Comparison of ENCODE assay signal across 9 mouse cellular contexts in the genomic region with DNA sequence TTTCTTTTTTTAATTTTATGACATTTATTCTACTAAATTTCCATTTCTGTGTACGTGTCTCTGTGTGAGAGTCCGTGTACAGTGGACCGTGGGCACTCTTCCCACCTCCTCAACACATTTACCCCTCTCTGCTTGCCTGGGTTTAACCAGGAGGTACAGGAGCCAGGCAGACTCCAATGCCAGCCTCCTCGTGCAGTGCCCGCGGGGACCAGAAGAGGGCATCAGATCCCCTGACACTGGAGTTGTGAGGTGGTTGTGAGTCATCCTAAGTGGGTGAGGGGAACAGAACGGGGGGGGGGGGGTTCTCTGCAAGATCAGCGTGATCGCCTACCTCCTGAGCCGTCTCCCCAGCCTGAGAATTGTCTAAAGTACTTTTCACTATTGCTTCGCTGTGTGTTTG. TPM values are rescaled to one million over a fixed set of nuclear protein-coding genes. Genes with fewer than 3 reads are reported as not detected.
DNase-seq lines count a peak whose midpoint lies in the region; ATAC-seq and TF ChIP-seq lines count a peak whose summit lies in the region.
"Had no signal": no experiment of that assay in that cellular context is flagged by ENCODE, and none has a peak within 500 bp of the region (broad histone marks: within the 10 kb centered on the region; RNA-seq: fewer than 3 reads in every experiment).

No protein-coding gene starts in this region.

- no peak overlapping the region for H3K4me2 ChIP-seq in intestine, embryonic 14.5 days (ENCODE audit: low read length)
- no peak overlapping the region for H3K4me2 ChIP-seq in intestine, embryonic 16.5 days (ENCODE audit: low read depth, low read length)

- no peaks in the 10 kb centered on the region for H3K36me3 ChIP-seq in intestine, embryonic 14.5 days (ENCODE audit: control insufficient read depth, insufficient read depth, low read length)
- no peaks in the 10 kb centered on the region for H3K36me3 ChIP-seq in intestine, embryonic 16.5 days (ENCODE audit: control insufficient read depth, insufficient read depth, low read length)
- no peaks in the 10 kb centered on the region for H3K36me3 ChIP-seq in ES-E14 (ENCODE audit: control insufficient read depth, insufficient read depth, low read length, poor library complexity, severe bottlenecking)

- peak; percentile 74 for TF ChIP-seq CTCF in olfactory bulb, adult 2 months (IDR thresholded peaks at IDR 0.05; ENCODE audit: insufficient read depth, low read depth, low read length)

- ATAC-seq in intestine, embryonic 14.5 days (replicated peaks; ENCODE audit: low FRiP score, low TSS enrichment, low read depth), result no peak
- ATAC-seq in intestine, embryonic 16.5 days, result no peak

- peaks cover 89% of the 10 kb centered on the region for H3K27me3 ChIP-seq in intestine, embryonic 14.5 days (replicated peaks; ENCODE audit: control insufficient read depth, insufficient read depth, low read length)
- peaks cover 73% of the 10 kb centered on the region for H3K27me3 ChIP-seq in intestine, embryonic 16.5 days (replicated peaks; ENCODE audit: control insufficient read depth, insufficient read depth, low read length)

- TF ChIP-seq POLR2A in olfactory bulb, adult 2 months (IDR thresholded peaks at IDR 0.05; ENCODE audit: insufficient read depth, low read depth, low read length), result no peak

- in situ Hi-C loops in ES-E14 (cut with MboI; ENCODE audit: low sequenced_read_pairs in 2 of 2, unreplicated experiment in 2 of 2), result no loop called here

- H3K27ac ChIP-seq in intestine, embryonic 14.5 days (ENCODE audit: low read depth), result no peak overlapping the region
- H3K27ac ChIP-seq in intestine, embryonic 16.5 days (ENCODE audit: low read length), result no peak overlapping the region
- H3K27ac ChIP-seq in ES-E14 (ENCODE audit: insufficient read depth, low read depth, low read length, poor library complexity, severe bottlenecking), result no peak overlapping the region
- H3K27ac ChIP-seq in olfactory bulb, adult 2 months (ENCODE audit: insufficient read depth, low read depth, low read length), result no peak overlapping the region

- peak; percentile 84 for DNase-seq in intestine, embryonic 14.5 days (ENCODE audit: low spot score)
- peak; percentile 40 for DNase-seq in ES-E14 (ENCODE audit: low read depth, low spot score)
- peak; percentile 38 for DNase-seq in c-Kit-positive CD71-positive TER-119-positive erythroid progenitor cells, embryonic 14.5 days (ENCODE audit: low spot score)
- peak; percentile 34 to 54 for DNase-seq in gastrocnemius, postnatal 36 days
- peak; percentile 53 for DNase-seq in left cerebral cortex, postnatal 4 days
- DNase-seq in thymus, postnatal 36 days, result peak; percentile 70 to 74

- intact Hi-C loops in gastrocnemius, postnatal 36 days (cut with DNase I), result no loop called here
- intact Hi-C loops in left cerebral cortex, postnatal 4 days (cut with DNase I), result no loop called here

- no peak overlapping the region for H3K9ac ChIP-seq in intestine, embryonic 14.5 days (ENCODE audit: low read length)
- H3K9ac ChIP-seq in intestine, embryonic 16.5 days (ENCODE audit: low read depth, low read length), result no peak overlapping the region
- no peak overlapping the region for H3K9ac ChIP-seq in ES-E14 (ENCODE audit: insufficient read depth, low read depth, low read length, poor library complexity, severe bottlenecking)

- 11% methylated on average over 11 of the region's 11 CpGs for WGBS in intestine, embryonic 14.5 days
- 14% methylated on average over 11 of the region's 11 CpGs for WGBS in intestine, embryonic 16.5 days
- 6% methylated on average over 11 of the region's 11 CpGs for WGBS in olfactory bulb, adult 2 months

- H3K4me3 ChIP-seq in intestine, embryonic 14.5 days (ENCODE audit: low read depth, low read length), result no peak overlapping the region
- H3K4me3 ChIP-seq in intestine, embryonic 16.5 days (ENCODE audit: low read length), result no peak overlapping the region
- no peak overlapping the region for H3K4me3 ChIP-seq in ES-E14 (ENCODE audit: insufficient read depth in 1 of 2, low read depth in 1 of 2, low read length in 2 of 2, poor library complexity in 1 of 2, severe bottlenecking in 1 of 2)
- H3K4me3 ChIP-seq in olfactory bulb, adult 2 months (ENCODE audit: insufficient read depth, low read depth, low read length), result no peak overlapping the region
- H3K4me3 ChIP-seq: erythroblast, embryonic 14.5 days had no signal

- H3K4me1 ChIP-seq in intestine, embryonic 14.5 days (replicated peaks; ENCODE audit: control insufficient read depth, insufficient read depth, low read length), result 0 out of 2 replicates have a peak, but pooled peaks cover 5% of the 10 kb centered on the region
- H3K4me1 ChIP-seq in intestine, embryonic 16.5 days (ENCODE audit: control insufficient read depth, insufficient read depth, low read length), result peaks cover 22% of the 10 kb centered on the region; the same call in 1 of the 2 replicates
- peaks cover 0 to 10% of the 10 kb centered on the region in 2 experiments; a peak in 2 of 4 replicates for H3K4me1 ChIP-seq in ES-E14 (ENCODE audit: control insufficient read depth in 2 of 2, insufficient read depth in 2 of 2, low read length in 2 of 2, poor library complexity in 1 of 2)
- H3K4me1 ChIP-seq in olfactory bulb, adult 2 months (ENCODE audit: control insufficient read depth, insufficient read depth, low read length), result peaks cover 22% of the 10 kb centered on the region

- H3K9me3 ChIP-seq in intestine, embryonic 14.5 days (ENCODE audit: control insufficient read depth, low read length), result no peaks in the 10 kb centered on the region
- H3K9me3 ChIP-seq in intestine, embryonic 16.5 days (ENCODE audit: control insufficient read depth, low read length), result no peaks in the 10 kb centered on the region
- H3K9me3 ChIP-seq in ES-E14 (ENCODE audit: control insufficient read depth, insufficient read depth, low read depth, low read length), result no peaks in the 10 kb centered on the region

TF ChIP-seq in ES-E14, 5 proteins besides CTCF, POLR2A, EP300 and RAD21:
- TF ChIP-seq CHD2 (IDR thresholded peaks at IDR 0.05; ENCODE audit: low read depth, low read length) (no peak), MAFK (IDR thresholded peaks at IDR 0.05; ENCODE audit: insufficient read depth, low read depth, low read length) (no peak), HCFC1 (IDR thresholded peaks at IDR 0.05; ENCODE audit: borderline replicate concordance, insufficient read depth, low read length) (no peak), ZNF384 (IDR thresholded peaks at IDR 0.05; ENCODE audit: low read depth, low read length) (no peak), ZC3H11A (IDR thresholded peaks at IDR 0.05; ENCODE audit: borderline replicate concordance, low read depth, low read length) (0 out of 2 replicates have a peak, but pooled peaks have one; percentile 23)

RNA-seq across cellular contexts. Expression of a gene that starts 2.2 kb away (rescaled TPM):
- polyA plus RNA-seq in intestine, embryonic 14.5 days (2014; fragmentation: Nextera tagmentation; extraction: Ambion mirVana), result not detected in 2 replicates
- not detected in 2 replicates for polyA plus RNA-seq in intestine, embryonic 16.5 days (2015; fragmentation: Nextera tagmentation; extraction: Ambion mirVana)
- total RNA-seq in ES-E14 (2012; rRNA removed), result 0.45 TPM in 1 of 2 replicates, not detected in the other
- not detected for total RNA-seq in gastrocnemius, postnatal 36 days (2021)
- total RNA-seq in left cerebral cortex, postnatal 4 days (2021), result 1 to 10 TPM in 1 of 2 experiments, under 1 TPM in 1; 0.88 to 1.0 TPM
- not detected in 2 replicates for polyA plus RNA-seq in olfactory bulb, adult 2 months (2012; ENCODE audit: insufficient read depth, insufficient read length, low replicate concordance, missing spikeins)
- polyA plus RNA-seq: erythroblast, embryonic 14.5 days had no signal

RNA-seq across cellular contexts. Expression of a gene that starts 4.2 kb away (rescaled TPM):
- not detected in 2 replicates for polyA plus RNA-seq in intestine, embryonic 14.5 days (2014; fragmentation: Nextera tagmentation; extraction: Ambion mirVana)
- not detected in 2 replicates for polyA plus RNA-seq in intestine, embryonic 16.5 days (2015; fragmentation: Nextera tagmentation; extraction: Ambion mirVana)
- not detected in 2 replicates for total RNA-seq in ES-E14 (2012; rRNA removed)
- not detected for total RNA-seq in gastrocnemius, postnatal 36 days (2021)
- total RNA-seq in left cerebral cortex, postnatal 4 days (2021), result 10 to 100 TPM in 1 of 2 experiments, 1 to 10 TPM in 1; 2.1 to 21.1 TPM
- polyA plus RNA-seq in olfactory bulb, adult 2 months (2012; ENCODE audit: insufficient read depth, insufficient read length, low replicate concordance, missing spikeins), result not detected in 2 replicates
- polyA plus RNA-seq: erythroblast, embryonic 14.5 days had no signal

RNA-seq across cellular contexts. Expression of a gene that starts 14.6 kb away (rescaled TPM):
- 97.4 and 100 TPM in 2 replicates for polyA plus RNA-seq in intestine, embryonic 14.5 days (2014; fragmentation: Nextera tagmentation; extraction: Ambion mirVana)
- polyA plus RNA-seq in intestine, embryonic 16.5 days (2015; fragmentation: Nextera tagmentation; extraction: Ambion mirVana), result 92.2 and 96.8 TPM in 2 replicates
- 42.6 and 57.0 TPM in 2 replicates for total RNA-seq in ES-E14 (2012; rRNA removed)
- total RNA-seq in gastrocnemius, postnatal 36 days (2021), result 10 to 100 TPM; 38.6 to 47.7 TPM
- total RNA-seq in left cerebral cortex, postnatal 4 days (2021), result 10 to 100 TPM; 56.6 to 60.0 TPM
- 295 TPM in 1 of 2 replicates, not detected in the other for polyA plus RNA-seq in olfactory bulb, adult 2 months (2012; ENCODE audit: insufficient read depth, insufficient read length, low replicate concordance, missing spikeins)

RNA-seq across cellular contexts. Expression of a gene that starts 51.7 kb away (rescaled TPM):
- 17.2 and 17.7 TPM in 2 replicates for polyA plus RNA-seq in intestine, embryonic 14.5 days (2014; fragmentation: Nextera tagmentation; extraction: Ambion mirVana)
- 15.5 and 16.2 TPM in 2 replicates for polyA plus RNA-seq in intestine, embryonic 16.5 days (2015; fragmentation: Nextera tagmentation; extraction: Ambion mirVana)
- total RNA-seq in ES-E14 (2012; rRNA removed), result 22.0 and 22.2 TPM in 2 replicates
- total RNA-seq in gastrocnemius, postnatal 36 days (2021), result 1 to 10 TPM; 4.9 to 5.2 TPM
- total RNA-seq in left cerebral cortex, postnatal 4 days (2021), result 1 to 10 TPM; 7.8 to 9.7 TPM
- polyA plus RNA-seq in olfactory bulb, adult 2 months (2012; ENCODE audit: insufficient read depth, insufficient read length, low replicate concordance, missing spikeins), result not detected in 2 replicates

RNA-seq across cellular contexts. Expression of a gene that starts 51.7 kb away (rescaled TPM):
- polyA plus RNA-seq in intestine, embryonic 14.5 days (2014; fragmentation: Nextera tagmentation; extraction: Ambion mirVana), result 15.9 and 17.2 TPM in 2 replicates
- 11.7 and 12.0 TPM in 2 replicates for polyA plus RNA-seq in intestine, embryonic 16.5 days (2015; fragmentation: Nextera tagmentation; extraction: Ambion mirVana)
- total RNA-seq in ES-E14 (2012; rRNA removed), result 5.0 and 5.8 TPM in 2 replicates
- 1 to 10 TPM; 3.4 to 5.3 TPM for total RNA-seq in gastrocnemius, postnatal 36 days (2021)
- total RNA-seq in left cerebral cortex, postnatal 4 days (2021), result 1 to 10 TPM; 8.8 to 9.1 TPM
- polyA plus RNA-seq in olfactory bulb, adult 2 months (2012; ENCODE audit: insufficient read depth, insufficient read length, low replicate concordance, missing spikeins), result not detected in 2 replicates
